Mouse (Mus musculus) thymus, adult 2 months (tissue): Measurements from ENCODE around the gene Nrgn. TPM values are rescaled to one million over a fixed set of nuclear protein-coding genes. Genes with fewer than 3 reads are reported as not detected.

ENCODE experiments used
- DNase-seq: peaks from one replicate; pipeline ENCODE4 v3.0.0; 2021
- H3K27ac ChIP-seq: fragments of 200-500 bp; 2 replicates; pipeline ENCODE4 v1.5.1; 2012; ENCODE audit warnings: low read length, control low read depth; ENCODE audit not compliant: control insufficient read depth, insufficient read depth
- H3K27me3 ChIP-seq: fragments of 200-500 bp; 2 replicates; pipeline ENCODE4 v1.6.1; 2012; ENCODE audit warnings: mild to moderate bottlenecking, low read length, moderate library complexity, mixed read lengths; ENCODE audit not compliant: control insufficient read depth, insufficient read depth
- H3K36me3 ChIP-seq: fragments of 200-500 bp; 2 replicates; pipeline ENCODE4 v1.6.1; 2012; ENCODE audit warnings: mild to moderate bottlenecking, low read length, moderate library complexity; ENCODE audit not compliant: control insufficient read depth, insufficient read depth
- H3K4me1 ChIP-seq: fragments of 200-500 bp; replicated peaks from 2 replicates; pipeline ENCODE4 v1.6.1; 2012; ENCODE audit warnings: low read length; ENCODE audit not compliant: control insufficient read depth, insufficient read depth
- H3K4me3 ChIP-seq: fragments of 200-500 bp; 2 replicates; pipeline ENCODE4 v1.5.1; 2012; ENCODE audit warnings: mild to moderate bottlenecking, low read length, control low read depth, moderate library complexity; ENCODE audit not compliant: control insufficient read depth, insufficient read depth
- CTCF ChIP-seq: fragments of 200-500 bp; IDR thresholded peaks from 2 replicates; pipeline ENCODE4 v1.5.1; 2012; ENCODE audit warnings: mild to moderate bottlenecking, control low read depth, low read length, moderate library complexity, borderline replicate concordance; ENCODE audit not compliant: control insufficient read depth, poor library complexity, insufficient read depth; ENCODE audit errors: extremely low read depth
- POLR2A ChIP-seq: fragments of 200-500 bp; IDR thresholded peaks from 2 replicates; pipeline ENCODE4 v1.6.1; 2012; ENCODE audit warnings: mild to moderate bottlenecking, low read length, control low read depth, moderate library complexity; ENCODE audit not compliant: control insufficient read depth, poor library complexity, insufficient read depth; ENCODE audit errors: extremely low read depth
- WGBS: fragments of 180-500 bp; shearing (Covaris S2); methylation state at CpG from one replicate; pipeline ENCODE4 v1.1.7; 2018; 5-methylcytosine and 5-hydroxymethylcytosine counted together
- polyA plus RNA-seq: library from polyadenylated mRNA; depleted of rRNA; stranded (reverse); fragments of >200 nt; gene quantifications from 2 replicates; pipeline ENCODE4 v1.2.3, GENCODE M21; 2012

Nrgn gene
- polyA plus RNA-seq, 1 experiment: 16.2 TPM

DNA sequence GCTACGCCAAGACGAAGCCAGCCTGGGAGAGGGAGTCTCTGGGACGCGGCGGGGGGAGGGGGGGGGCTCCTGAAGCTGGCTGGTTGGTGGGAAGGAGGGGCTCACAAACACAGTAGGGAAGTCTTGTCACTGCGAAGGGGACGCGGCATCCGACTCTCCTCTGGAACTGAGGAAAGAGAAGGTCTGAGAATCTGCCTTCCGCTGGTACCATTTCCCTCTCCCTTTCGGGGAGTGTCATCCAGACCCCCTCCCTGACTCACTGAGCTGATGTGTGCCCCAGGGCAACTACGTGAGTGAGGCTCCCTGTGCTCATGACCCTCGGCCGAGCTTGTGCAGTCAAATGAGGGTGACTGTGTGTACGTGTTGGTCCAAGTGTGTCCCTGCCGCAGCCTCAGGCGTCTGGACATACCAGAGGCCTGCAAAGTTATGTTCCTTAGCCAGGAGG is 7.5 kb downstream of the Nrgn start:
- 82% methylated on average over 17 of the region's 17 CpGs for WGBS
- TF ChIP-seq POLR2A: no peak
- no peak for TF ChIP-seq CTCF
- H3K36me3 ChIP-seq: no peaks in the 10 kb centered on the region
- DNase-seq: no peak
- peak overlapping the region; percentile 12 for H3K4me3 ChIP-seq
- no peaks in the 10 kb centered on the region for H3K27me3 ChIP-seq
- 0 out of 2 replicates have a peak, but pooled peaks cover 6% of the 10 kb centered on the region for H3K4me1 ChIP-seq
- no peak overlapping the region for H3K27ac ChIP-seq

DNA sequence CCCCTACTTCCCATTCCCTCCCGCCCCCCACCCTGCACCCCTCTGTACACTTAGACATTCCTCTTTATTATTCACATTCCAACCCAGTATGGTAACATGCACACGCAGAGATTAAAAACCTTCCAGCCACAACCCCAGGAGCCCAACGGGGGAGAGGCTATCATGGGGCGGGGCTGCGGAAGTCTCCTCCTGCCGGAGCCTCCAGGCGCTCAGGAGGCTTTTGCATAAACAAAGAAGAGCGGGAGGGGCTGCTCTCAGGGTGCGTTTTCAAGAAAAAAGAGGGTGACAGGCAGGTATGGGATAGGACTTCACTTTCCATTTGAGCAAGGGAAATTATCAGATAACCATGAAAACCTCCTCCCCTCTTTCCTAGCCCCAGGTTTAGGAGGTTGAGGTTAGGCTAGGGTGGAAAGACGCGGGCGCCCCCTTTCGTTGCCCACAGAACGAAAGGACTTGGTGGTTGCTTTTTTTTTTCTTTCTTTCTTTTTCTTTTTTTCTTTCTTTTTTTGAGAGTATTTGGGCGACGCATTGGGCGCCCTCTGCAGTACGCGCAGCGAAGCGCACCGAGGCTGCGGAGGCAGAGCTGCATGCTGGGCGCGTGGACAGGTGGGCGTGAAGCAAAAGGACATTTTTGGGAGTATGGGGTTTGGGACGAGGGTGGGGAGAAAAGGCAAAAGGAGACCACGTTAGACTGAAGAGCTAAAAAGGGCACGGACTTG is 8.1 kb downstream of the Nrgn start:
- 32% methylated on average over 29 of the region's 29 CpGs for WGBS
- no peaks in the 10 kb centered on the region for H3K36me3 ChIP-seq
- H3K27me3 ChIP-seq: no peaks in the 10 kb centered on the region
- H3K4me3 ChIP-seq: peak overlapping the region; percentile 12
- DNase-seq: peak; percentile 63
- 0 out of 2 replicates have a peak, but pooled peaks cover 6% of the 10 kb centered on the region for H3K4me1 ChIP-seq
- peak overlapping the region; percentile 27; the same call in 1 of the 2 replicates for H3K27ac ChIP-seq
- TF ChIP-seq CTCF: peak; percentile 77; the same call in 1 of the 2 replicates
- TF ChIP-seq POLR2A: no peak

DNA sequence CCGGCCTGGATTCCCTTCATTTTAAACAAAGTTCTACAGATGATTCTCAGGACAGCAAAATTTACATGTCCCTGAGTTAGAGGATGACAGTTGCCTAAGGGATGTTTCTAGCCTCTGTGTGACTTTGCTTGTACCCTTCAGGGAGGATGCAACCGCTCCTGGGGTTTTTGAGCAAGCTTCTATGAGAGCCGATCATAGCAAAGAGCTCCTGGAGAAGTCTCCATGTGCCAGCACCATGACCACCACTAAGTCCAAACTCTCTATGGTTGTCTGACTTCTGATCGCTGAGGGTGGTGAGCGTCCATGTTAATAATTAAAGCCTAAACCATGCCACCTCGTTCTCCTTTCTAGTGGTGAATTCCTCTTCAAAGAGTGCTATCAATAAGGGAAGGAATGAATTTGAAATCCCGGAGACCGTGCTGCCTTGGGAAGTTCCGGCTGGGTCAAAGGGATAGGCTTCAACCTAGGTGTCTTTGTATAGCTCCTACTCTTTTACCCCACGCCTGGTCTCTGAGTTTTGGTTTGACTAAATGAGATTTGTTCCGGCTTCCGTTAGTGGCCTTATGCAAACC is 8.7 kb downstream of the Nrgn start:
- no peak overlapping the region for H3K27ac ChIP-seq
- TF ChIP-seq CTCF (no peak), POLR2A (no peak)
- WGBS: 83% methylated on average over 12 of the region's 12 CpGs
- no peaks in the 10 kb centered on the region for H3K36me3 ChIP-seq
- peak overlapping the region; percentile 12; the same call in 1 of the 2 replicates for H3K4me3 ChIP-seq
- DNase-seq: no peak
- H3K27me3 ChIP-seq: no peaks in the 10 kb centered on the region
- 0 out of 2 replicates have a peak, but pooled peaks cover 6% of the 10 kb centered on the region for H3K4me1 ChIP-seq

DNA sequence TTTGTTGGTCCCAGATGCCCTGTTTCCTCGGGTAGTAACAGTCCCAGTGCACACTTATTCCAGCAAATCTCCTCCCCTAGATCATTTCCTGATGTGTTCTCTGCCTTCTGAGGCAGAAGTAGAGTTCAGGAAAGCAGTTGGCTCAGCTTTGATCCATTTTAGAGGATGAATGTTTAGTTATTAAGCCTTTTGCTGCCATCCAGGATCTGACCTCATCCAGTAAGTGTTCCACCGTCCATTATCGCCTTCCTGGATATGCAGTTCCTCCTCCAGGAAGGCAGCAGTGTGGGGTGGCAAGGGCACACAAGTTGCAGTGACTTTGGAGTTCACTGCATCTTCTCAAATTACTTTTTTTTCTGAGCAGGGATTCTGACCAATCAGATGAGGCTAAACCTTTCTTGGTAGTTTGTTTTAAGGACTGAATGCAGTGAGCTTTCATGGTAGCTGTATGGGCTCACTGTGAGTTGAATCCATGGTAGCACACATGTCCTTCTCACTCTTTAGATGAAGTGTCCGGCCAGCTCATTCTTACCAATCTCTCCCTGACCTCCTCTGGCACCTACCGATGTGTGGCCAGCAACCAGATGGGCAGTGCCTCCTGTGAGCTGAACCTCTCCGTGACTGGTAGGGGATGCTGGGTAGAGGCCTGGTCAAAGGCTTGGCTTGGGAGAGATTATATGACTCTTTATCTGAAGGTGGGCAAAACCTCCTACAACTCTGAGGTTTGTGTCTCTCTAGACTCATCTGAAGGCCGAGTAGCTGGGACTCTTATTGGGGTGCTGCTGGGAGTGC is 10.7 kb downstream of the Nrgn start:
- H3K4me3 ChIP-seq: no peak overlapping the region
- H3K4me1 ChIP-seq: 0 out of 2 replicates have a peak, but pooled peaks cover 6% of the 10 kb centered on the region
- 84% methylated on average over 7 of the region's 7 CpGs for WGBS
- no peak for DNase-seq
- no peak for TF ChIP-seq CTCF
- TF ChIP-seq POLR2A: no peak
- H3K27me3 ChIP-seq: no peaks in the 10 kb centered on the region
- no peak overlapping the region for H3K27ac ChIP-seq
- H3K36me3 ChIP-seq: no peaks in the 10 kb centered on the region

DNA sequence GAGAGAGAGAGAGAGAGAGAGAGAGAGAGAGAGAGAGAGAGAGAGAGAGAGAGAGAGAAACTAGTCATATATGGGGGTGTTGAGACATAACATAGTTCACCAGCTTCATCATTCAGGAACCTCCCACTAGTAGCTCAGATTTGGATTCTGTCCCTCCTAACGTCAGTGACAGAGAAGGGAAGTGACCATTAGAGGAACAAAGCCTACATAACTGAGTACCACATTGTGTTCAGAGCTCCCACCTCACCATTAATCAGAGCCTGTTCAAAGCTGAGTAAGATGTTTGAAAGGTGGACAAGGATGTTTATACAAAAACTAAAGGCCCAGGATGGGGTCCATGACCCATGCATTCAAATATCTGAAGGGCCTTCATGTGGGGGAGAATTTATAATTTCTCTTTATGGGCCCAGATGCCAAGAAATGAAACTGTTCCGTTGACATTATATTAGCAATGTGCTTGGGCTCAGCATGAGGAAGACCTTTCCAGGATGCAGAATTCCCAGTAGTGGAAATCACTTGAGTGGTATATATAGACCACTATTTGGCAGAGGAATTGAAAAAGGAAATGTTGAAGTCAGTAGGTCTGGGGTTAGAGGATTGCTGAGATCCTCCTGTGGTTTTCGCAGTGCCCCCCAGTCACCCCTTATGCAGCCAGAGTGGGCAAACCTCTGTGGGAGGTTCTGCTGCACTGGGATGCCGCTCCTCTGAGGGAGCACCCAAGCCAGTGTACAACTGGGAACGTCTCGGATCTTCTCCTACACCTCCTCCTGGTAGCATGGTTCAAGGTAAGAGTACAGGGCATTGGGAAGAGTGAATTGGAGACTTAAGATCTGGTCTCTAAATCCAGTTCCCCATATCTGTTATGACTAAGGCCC is 11.8 kb downstream of the Nrgn start:
- Histone ChIP-seq H3K27ac (no peak overlapping the region), H3K36me3 (no peaks in the 10 kb centered on the region), H3K27me3 (no peaks in the 10 kb centered on the region), H3K4me3 (no peak overlapping the region), H3K4me1 (0 out of 2 replicates have a peak, but pooled peaks cover 6% of the 10 kb centered on the region)
- no peak for DNase-seq
- 81% methylated on average over 6 of the region's 6 CpGs for WGBS
- TF ChIP-seq POLR2A: no peak
- TF ChIP-seq CTCF: no peak
